Mouse (Mus musculus): Measurements from ENCODE around the gene Ano10.
"Not testable (repeated sequence)": the region's sequence is repeated elsewhere in the genome, so short reads cannot be mapped to it uniquely, and the experiment has no call there.

Ano10 gene

DNA sequence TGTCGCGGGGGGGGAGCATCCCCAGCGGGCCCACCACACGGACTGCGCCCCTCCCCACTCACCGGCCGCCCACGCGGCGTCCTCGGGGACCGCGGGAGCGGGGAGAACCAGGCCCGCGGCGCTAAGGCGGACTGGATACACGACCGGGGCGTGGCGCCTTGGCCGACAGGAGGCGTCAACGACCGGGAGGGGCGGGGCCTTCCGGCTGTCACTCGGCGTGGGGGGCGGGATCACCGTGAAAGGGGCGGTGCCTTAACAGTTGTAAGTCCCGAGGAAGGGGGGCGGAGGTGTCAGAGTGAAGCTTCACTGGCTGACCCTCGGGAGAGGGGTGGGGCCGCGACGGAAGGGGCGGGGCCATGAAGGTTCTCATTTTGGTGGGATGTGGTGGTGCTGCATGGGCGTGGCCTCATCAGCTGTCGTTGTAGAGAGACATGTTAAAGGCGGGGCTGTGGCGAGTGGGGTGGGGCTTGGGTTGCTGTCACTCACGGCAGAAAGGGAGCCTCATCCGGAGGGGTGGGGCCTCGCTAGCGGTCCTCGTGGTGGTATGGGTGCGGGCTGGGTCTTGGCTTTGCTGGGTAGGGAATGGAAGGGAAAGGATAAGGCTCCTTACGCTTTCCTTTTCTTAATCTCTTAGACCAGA, at the start of gene Ano10:
Ano10 (minus strand) TSS at position 182 of the 640 bp plus-strand sequence.
- peak; percentile 99 for DNase-seq

DNA sequence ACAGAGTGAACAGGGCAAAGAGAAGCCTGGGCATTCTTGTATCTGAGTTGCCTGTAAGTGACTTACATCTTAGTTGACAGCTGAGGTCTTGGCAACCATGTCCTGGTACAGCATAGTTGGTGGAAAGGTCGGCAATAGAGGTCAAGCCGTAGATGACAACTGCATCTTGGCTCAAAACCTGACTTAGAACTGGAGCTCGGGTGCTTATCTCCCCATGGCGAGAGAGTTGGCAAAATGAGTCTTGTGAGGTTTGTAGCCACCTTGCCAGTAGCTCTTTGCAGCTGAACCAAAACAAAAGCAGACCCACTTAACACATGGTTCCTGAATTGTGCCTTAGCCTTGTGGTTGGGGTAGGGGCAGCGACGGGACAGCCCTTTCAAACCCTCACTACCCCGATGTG, 49.2 kb upstream of the Ano10 start:
- no peak for DNase-seq

DNA sequence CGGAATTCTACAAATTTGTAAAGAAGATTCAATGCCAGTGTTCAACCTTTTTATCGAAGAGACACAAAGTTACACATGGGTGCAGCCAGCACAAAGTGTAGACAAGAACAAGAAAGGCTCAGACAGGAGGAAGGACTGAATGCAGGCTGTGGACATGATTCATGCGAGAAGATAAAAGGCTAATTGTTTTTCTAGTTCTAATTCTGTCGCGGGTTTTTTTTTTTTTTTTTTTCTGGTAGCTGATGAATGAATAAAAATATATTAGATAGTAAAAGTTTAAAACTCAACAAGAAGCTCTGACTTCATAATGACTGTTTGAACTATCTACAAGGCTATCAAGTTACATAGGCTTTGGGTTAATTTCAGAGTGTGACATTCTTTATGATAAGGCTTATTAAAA, 45.7 kb upstream of the Ano10 start:
- DNase-seq = no peak

- no peak for DNase-seq
Observed at GRCm38 (mm10) chr9:122337510-122337931, 43.3 kb upstream of the Ano10 start.

- no peak for DNase-seq
Observed at GRCm38 (mm10) chr9:122336677-122337076, 42.5 kb upstream of the Ano10 start.

- no peak for DNase-seq
Observed at GRCm38 (mm10) chr9:122328199-122328598, 34.0 kb upstream of the Ano10 start.

DNA sequence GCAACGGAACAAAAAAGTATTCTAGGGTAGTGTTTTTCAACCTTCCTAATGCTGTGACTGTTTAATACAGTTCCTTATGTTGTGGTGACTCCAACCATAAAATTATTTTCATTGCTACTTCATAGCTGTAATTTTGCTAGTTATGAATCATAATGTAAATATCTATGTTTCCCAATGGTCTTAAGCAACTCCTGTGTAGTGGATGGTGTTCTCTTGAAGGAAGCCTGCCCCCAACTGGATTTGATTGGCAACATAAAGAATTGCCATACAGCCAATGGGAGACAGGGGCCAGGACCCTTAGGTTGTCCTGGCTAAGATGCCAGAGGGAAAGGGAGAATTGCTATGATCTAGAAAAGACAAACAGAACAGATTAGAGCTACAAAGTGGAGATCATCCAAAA, 31.8 kb upstream of the Ano10 start:
- peak in 1 of 2 experiments; percentile 17 for DNase-seq

DNA sequence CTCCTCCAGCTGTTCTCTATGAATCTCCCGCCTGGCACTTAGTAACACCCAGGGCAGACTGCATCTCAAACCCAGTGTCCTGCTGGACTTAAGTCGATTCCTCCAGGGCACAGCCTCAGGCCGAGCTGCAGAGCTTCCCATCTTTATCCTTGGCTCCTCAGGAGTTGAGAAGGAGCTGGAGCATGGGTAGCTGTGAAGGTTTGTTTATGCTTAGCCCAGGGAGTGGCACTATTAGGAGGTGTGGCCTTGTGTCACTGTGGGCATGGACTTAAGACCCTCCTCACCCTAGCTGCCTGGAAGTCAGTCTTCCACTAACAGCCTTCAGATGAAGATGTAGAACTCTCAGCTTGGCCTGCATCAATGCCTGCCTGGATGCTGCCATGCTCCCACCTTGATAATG, 28.1 kb upstream of the Ano10 start:
- no peak for DNase-seq

GRCm38 (mm10) chr9:122320626-122321025, 26.4 kb upstream of the Ano10 start:
- peak; percentile 17 to 43 for DNase-seq

DNA sequence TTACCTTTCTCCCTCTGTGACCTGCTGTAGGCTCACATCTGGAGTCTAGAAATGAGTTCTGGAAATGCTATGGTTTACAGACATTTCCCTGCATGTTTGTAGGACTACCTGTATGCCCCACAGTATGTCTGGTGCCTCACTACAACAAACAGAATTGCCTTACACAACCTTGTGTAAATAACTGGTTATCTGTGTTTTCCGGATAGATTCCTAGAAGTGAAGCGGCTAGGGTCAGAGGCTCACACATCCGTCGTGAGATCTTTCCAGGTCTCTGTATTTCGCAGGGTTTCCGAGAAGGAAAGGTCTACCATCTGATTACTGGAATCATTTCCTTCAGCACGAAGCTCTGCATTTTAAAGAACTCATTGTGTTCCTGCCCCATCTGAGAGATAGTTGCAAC, 22.3 kb upstream of the Ano10 start:
- DNase-seq = no peak

GRCm38 (mm10) chr9:122315501-122315900, 21.3 kb upstream of the Ano10 start:
- peak in 1 of 2 experiments; percentile 2 for DNase-seq

GRCm38 (mm10) chr9:122314942-122315341, 20.7 kb upstream of the Ano10 start:
- DNase-seq = peak in 1 of 2 experiments; percentile 2

- DNase-seq = no peak
Observed at GRCm38 (mm10) chr9:122314386-122314785, 20.2 kb upstream of the Ano10 start.

DNA sequence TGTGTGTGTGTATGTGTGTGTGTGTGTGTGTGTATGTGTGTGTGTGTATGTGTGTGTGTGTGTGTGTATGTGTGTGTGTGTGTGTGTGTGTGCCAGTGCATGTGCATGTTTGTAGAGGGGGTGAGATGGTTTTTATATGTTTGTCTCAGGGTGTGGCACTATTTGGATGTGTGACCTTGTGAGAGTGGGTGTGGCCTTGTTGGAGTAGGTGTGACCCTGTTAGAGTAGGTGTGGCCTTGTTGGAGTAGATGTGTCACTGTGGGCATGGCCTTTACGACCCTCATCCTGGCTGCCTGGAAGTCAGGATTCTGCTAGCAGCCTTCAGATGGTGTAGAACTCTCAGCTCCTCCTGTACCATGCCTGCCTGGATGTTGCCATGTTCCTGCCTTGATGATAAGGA, 18.9 kb upstream of the Ano10 start:
- DNase-seq = not testable (repeated sequence)

- no peak for DNase-seq
Observed at GRCm38 (mm10) chr9:122312296-122312990, 18.2 kb upstream of the Ano10 start.

DNA sequence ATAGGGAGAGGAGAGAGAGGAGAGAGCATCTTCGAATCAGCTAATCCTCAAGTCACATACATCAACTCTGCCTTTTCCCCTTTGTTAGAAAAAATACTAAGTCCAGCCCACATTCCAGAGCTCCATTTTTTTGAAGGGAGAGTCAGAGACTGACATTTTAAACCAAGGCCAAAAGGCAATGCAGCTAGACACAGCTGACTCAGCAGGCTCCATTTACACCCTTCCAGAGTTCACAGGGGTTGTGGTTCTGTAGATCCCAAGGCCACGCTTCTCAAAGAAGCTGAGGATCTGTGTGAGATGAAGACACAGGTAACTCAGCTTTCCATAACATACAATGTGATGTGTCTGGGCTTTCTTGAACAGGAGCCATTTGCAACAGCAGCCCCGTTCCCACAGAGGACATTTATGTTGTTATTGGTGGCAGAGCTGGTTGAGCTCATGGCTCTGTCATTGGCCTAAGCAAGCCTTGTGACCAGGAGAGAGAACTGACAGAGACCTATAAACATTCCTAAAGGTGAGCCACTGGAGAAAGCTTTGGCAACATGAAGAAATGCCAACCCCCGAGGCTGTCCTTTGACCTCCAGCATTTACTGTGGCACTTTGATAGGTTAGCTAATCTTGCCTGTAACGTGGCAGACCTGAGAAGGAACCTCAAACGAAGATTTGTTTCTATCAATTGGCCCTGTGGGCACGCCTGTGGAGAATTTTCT, 17.0 kb upstream of the Ano10 start:
- peak in 1 of 2 experiments; percentile 24 for DNase-seq

DNA sequence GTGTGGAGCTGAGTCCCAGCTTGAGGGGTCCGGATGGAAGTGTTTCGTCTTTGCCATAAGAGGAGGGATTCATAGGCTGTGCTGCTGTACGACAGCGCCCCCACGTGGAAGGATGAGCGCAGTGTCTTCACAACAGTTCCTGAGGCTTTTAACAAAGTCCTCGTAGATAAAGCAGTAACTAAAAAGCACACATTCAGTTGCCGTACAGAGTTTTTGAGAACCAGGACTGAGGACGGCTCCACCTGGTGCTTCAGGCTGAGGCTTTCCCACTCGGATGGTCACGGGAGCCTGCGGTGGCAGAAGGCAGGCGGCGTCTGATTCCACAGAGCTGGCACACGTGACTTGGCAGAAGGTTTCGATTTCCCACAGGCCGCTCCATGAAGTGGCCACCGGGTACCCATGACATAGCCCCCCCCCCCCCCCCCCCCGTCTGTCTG, 16.4 kb upstream of the Ano10 start:
- DNase-seq = peak; percentile 88 to 89

GRCm38 (mm10) chr9:122309013-122309980, 15.1 kb upstream of the Ano10 start:
- peak; percentile 49 to 58 for DNase-seq

GRCm38 (mm10) chr9:122305302-122305701, 11.1 kb upstream of the Ano10 start:
- no peak for DNase-seq

DNA sequence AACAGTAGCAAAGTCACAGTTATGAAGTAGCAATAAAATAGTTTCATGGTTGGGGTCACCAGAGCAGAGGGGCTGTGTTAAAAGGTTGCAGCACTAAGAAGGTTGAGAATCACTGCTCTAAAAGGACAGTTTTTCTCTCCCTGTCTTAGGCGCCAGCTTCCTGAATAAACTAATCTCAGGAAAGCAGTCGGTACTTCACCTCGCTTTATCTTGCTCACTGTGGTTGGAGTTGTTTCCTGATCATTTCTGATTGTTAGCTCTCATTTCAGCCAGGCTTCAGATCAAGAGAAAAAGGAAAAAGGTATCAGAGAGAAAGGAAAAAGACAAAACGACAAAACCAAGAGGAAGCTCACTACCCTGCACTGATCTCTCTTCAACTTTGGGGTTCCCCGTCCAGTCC, 1.9 kb upstream of the Ano10 start:
- no peak for DNase-seq

- no peak for DNase-seq
Observed at GRCm38 (mm10) chr9:122295396-122295795, 1.2 kb upstream of the Ano10 start.

GRCm38 (mm10) chr9:122293865-122294241, 370 bp downstream of the Ano10 start:
- peak in 1 of 2 experiments; percentile 72 for DNase-seq

- no peak for DNase-seq
Observed at GRCm38 (mm10) chr9:122290192-122290591, 4.0 kb downstream of the Ano10 start.

Measured in lung, postnatal 4 days (tissue).